Mouse (Mus musculus) mesoderm, embryonic 11.5 days (tissue): ENCODE measurements around the gene Fbxo36.

Experiments used
- DNase-seq: peaks from one replicate; pipeline ENCODE4 v3.0.0-alpha.2; 2012; ENCODE audit warnings: low read depth, low spot score

The Fbxo36 gene

DNA sequence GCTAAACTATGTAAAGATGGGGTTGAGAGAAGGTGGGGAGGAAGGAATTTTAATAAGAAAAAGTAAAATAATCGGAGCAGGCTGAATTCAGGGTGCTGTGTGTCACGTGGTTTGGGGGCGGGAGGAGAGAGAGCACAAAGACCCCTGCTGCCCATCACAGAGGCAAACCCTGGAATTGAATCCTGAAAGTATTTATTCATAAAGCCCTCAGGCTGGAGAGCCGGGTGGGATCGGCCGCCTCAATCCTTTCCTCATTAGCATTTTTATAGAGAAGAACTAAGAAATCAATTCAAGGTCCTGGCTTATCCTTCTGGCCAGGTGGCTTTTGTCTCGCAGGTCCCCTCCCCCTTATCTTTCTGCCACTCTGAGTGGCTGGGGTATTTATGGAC, 50.4 kb downstream of the Fbxo36 start:
- peak; percentile 28 for DNase-seq

DNA sequence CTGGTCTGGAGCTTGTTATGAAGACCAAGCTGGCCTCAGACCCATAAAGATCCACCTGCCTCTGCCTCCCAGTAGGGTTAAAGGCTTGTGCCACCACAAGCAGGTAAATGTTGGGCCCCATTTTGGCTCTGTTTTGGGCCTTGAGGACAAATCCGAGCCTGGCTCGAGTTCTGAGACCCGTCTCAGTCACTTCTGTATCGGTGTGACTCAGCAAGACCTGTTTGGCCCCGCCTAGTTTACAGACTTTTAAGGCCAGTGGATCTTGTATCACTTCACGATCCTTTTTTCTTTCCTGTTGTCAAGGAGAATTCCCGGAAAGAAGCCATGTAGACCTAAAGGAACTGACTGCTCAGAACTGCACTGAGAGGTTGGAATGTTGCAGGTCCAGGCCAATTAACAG, 50.9 kb downstream of the Fbxo36 start:
- DNase-seq: no peak

DNA sequence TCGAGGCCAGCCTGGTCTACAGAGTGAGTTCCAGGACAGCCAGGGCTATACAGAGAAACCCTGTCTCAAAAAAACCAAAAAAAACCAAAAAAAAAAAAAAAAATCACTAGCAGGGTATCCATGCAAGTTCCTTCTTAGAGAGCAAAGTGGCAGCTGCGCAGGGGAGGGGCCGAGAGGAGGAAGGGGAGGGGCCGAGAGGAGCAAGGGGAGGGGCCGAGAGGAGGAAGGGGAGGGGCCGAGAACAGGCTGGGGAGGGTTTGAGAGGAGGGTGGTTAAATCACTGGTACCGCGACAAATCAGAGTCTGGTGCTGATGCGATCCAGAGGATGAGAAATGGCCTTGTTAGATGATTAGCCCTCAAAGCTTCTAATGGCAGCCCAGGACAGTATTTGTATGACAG, 52.1 kb downstream of the Fbxo36 start:
- no peak for DNase-seq

DNA sequence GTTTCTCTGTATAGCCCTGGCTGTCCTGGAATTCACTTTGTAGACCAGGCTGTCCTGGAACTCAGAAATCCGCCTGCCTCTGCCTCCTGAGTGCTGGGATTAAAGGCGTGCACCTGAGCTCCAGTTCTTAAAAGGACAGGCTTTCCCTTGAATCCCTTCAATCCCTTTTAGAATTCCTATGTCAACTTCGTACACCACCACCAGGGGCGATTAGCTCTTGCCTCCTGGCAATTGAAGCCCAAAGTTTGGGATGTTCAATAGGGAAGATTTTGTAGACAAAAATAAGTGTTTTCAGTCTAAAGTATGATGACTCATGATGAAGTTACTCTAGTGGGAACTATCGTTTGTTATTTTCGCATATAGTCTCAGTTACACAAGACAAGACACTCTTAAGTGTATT, 57.7 kb downstream of the Fbxo36 start:
- DNase-seq: no peak

DNA sequence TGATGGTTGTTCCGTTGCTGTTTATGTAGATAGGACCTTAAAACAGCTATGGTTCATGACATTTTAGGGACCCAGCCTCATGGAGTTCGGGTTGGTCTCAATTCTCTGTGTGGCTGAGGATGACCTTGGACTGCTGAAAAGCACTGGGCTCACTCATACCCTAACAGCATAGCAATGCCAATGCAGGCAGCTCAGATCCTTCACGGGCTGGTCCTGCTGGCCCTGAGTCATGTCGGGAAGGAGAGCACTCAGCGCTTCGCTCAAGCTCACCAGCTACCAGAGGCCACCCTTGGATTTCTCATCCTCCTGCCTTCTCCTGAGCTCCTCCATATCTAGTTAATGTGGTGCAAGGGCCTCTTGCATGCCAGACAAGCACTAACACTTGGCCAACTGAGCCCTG, 59.5 kb downstream of the Fbxo36 start:
- DNase-seq: no peak

DNA sequence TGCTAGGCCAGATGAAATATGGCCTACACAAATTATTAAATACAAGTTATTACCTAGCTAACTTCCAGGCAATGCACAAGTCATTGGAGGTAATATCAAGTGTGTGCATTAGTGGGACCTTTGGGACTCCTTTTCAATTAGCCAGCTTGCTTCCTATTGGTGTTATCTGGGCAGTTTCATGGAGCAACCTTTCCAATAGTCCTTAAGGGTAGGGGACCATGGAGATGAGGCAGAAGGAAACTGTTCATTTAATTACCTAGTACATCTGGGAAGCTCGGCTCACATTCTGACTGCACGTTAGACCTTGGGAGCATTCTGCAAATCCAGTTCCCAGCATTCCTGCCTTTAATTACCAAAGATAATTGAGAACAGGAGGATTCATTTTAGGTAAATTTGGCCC, 64.8 kb downstream of the Fbxo36 start:
- no peak for DNase-seq

DNA sequence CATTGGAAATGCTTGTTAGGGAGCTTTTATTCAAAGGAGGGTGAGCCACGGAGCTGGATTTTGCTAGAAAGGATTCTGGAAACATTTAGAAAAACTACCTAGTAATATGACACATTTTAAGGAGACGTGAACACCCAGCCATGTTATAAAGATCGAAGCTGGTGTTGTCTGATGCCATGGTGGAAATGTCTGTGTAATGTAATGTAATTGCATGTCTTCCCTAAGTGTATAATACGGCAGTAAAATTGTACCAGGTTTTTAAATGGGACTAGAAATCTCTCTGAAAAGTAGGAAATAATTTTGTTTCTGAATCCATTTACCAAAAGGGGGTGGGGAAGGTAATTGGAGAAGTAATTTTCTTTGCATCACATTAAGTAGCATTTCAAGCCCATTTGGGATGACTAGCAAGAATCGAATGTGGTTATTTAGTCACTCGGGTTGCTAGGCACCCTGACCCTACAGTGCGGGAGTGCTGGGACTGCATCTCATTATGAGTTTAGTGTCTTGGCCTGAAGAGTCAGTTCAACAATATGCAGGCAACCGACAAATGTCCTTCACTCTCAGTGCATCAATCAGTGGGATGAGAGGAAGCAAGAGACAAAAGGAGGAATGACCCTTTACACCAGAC, 70.7 kb downstream of the Fbxo36 start:
- DNase-seq: peak; percentile 47

DNA sequence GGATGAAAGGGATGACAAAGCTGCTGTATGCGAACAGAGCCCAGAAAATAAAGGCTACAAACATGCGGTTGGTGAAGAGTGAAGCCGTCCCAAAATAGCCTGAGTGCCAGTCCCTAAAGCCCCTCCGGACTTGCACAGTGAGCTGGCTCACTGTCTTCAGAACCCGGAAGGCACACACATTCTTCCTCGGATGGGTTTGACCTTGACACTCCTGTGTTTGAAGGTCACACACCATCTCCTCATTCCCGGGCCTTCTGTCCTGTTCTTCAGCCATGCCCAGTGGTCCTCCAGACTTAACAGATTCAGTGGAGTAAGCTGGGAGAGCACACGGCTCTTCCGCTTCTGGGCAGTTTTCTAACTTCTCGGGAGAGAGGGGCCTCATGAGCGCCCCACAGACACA, 72.9 kb downstream of the Fbxo36 start:
- no peak for DNase-seq

DNA sequence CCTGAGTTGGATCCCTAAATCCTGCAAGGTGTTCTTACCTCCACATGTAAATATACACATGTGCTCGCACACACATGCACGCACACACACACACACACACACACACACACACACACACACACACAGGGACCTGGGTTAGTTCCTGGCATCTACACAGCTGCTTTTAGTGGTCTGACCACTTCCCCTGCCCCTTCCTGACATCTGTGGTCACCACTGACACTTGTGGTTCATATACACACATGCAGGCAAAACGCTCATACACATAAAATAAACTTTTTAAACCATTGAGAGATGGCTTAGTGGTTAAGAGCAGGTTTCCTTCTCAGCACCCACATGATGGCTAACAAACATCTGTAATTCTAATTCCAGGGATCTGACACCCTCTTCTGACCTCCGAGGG, 75.4 kb downstream of the Fbxo36 start:
- DNase-seq: no peak

DNA sequence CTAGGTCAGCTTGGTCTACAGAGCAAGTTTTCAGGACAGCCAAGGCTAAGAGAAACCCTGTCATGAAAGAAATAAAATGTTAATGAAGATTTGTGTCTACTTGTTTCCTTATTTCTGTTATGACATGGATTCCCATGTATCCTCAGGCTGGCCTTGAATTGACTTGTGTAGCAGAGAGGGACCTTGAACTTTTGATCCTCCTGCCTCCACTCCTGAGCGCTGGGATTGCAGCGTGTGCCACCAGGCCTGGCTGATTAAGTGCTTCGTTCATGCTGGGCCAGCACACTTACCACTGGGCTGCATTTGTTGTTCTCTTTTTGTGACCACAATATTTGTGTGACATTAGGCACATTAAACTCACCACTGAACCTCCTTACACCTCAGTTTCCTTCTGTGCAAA, 79.2 kb downstream of the Fbxo36 start:
- DNase-seq: no peak

DNA sequence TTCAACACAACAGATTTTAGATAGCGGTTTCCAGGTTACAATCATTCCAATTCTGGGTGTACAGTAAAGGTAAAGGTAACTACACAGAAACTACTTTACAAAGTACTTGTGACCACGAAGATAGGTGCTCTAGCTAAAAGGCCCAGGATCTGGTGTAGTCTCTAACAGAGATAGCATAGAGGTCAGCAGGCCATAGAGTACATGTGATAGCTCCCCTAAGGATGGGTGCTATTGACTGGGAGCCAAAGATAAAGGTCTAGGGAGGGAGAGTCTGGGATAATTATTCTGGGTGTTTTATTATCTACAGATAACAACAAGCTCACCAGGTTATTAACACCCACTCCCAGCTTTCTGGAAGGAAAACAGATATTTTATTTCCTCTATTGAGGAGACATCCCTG, 83.8 kb downstream of the Fbxo36 start:
- no peak for DNase-seq

DNA sequence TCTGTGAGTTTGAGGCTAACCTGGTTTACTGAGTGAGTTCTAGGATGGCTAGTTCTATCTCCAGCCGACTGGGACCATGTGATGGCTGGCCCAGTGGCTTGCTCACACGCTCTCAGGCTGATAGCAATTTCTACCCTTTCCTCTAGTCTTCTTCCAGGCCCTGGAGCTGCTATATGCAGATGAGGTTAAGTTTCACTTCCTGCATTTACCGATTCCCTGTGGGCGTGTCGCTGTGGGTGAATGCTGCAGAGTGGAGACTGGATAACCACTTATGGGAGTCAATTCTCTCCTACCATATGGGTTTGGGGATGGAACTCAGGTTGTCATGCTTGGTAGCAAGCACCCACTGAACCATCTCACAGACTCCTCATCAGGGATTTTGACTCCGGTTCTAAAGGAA, 84.5 kb downstream of the Fbxo36 start:
- no peak for DNase-seq

DNA sequence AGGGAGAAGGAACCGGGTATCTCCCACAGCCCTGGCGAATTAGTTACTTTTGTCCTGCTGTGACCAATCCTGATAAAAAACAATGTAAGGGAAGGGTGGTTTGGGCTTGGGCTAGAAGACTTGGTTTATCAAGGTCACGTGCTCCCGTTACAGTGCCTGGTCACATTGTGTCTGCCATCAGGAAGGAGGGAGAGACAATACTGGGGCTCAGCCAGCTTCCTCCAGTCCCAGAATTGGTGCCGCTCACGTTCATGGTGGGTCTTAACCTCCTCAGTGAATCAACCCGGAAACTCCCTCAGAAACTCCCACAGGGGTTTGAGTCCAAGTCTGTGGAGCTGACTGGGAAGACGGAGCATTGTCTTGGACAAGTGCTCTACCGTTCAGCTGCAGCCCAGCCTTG, 86.0 kb downstream of the Fbxo36 start:
- no peak for DNase-seq

DNA sequence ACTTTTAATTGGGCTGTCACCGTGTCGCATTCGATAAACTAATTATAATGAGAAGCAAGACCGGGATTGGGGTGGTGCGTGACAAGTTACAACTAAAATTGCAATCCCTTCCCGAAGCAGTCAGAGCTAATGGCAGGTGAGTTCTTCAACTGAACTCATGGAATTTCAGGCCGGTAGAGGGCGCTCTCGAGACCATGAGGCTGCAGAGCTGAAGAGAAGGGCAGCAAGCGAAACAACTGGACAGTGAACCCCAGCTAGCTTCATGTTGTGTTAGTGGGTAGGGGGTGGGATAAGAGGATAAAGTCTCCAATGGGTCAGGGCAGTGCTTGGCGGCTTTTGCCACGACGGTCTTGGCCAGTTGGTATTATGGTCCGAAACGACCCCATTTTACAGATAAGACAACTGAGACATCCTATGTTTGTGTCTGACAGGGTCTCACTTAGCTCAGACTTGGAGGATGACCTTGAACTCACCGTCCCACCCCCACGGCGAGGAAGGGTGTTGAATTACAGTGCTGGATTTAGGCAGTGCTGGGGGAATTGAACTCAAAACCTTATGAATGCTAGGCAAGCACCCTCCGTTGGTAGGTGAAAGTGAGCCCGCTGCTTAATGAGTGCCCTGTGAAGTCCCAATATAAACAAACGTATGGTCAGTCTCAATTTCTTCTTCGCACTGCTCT, 94.0 kb downstream of the Fbxo36 start:
- DNase-seq: peak; percentile 80

DNA sequence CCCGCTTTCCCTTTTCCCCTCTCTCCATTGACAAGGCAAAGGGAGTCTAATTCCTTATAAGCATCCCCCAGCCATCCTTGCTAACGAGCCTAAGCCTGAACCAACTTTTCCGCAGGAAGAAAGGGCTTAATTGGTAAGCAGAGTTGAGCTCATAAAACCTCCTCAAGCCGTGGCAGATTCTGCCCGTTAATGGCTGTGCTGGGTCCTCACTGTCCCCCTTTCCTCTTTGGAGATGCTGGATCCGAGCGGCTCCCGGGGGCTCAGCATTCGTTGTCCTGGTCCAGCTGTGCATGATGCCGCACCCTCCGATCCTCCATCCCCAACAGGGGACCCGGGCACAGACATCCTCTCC, 94.5 kb downstream of the Fbxo36 start:
- DNase-seq: no peak

DNA sequence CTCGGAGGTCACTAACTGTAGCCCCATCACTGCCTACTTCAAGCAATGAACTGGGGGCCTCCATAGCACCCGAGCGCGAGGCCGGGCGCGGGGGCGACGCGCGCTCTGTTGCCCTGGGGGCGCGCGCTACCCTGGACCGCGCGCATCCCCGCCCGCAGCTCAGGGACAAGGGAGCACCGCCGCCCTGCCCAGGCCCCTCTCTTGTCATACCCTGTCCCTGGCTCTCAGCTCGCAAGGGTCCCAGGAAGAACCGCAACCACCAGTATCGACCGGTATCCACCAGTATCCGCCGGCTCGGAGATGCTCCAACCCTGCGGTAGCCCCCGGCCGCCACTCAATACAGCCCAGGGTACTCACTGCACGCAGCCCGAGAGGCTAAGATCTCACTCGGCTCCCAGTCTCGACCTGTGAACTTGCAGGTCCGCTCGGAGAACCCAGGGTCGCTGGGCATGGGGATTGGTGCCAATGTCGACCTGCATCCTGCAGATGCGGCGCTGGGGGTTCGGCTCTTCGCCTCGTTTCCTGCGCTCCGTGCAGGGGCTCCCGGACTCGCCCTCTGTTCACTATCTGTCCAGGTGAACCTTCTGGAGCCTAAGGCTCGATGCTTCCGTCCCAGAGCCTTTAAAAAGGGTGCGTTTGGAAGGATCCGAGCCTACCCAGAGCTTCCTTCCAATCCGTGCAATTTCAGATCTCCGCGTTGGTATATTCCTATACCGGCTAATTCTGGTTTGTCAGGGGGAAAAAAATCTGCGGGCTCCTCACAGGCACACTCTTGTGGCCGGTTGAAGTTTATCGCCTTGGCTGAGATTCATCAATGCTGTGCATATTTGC, 95.1 kb downstream of the Fbxo36 start, which contains the start of gene Slc16a14:
Gene Slc16a14, minus strand, starts transcription at position 632 of the 831 bp plus-strand sequence.
- peak; percentile 69 for DNase-seq

DNA sequence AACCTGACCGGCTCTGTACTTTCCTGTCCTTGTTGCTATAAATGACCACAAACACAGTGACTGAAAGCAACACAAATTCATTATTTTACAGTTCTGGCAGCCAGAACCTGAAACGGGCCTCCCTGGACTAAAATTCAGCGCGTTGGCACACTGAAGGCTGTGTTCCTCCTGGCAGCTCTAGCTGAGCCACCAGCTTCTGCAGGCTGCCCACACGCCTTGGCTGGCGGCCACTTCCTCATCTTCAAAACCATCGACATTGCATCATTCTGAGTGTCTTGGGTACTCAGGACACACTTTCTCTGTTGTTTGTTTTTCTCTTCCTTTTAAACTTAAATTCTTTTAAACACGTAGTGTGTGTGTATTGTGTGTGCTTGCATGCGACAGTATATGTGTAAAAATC, 96.0 kb downstream of the Fbxo36 start:
- DNase-seq: no peak

DNA sequence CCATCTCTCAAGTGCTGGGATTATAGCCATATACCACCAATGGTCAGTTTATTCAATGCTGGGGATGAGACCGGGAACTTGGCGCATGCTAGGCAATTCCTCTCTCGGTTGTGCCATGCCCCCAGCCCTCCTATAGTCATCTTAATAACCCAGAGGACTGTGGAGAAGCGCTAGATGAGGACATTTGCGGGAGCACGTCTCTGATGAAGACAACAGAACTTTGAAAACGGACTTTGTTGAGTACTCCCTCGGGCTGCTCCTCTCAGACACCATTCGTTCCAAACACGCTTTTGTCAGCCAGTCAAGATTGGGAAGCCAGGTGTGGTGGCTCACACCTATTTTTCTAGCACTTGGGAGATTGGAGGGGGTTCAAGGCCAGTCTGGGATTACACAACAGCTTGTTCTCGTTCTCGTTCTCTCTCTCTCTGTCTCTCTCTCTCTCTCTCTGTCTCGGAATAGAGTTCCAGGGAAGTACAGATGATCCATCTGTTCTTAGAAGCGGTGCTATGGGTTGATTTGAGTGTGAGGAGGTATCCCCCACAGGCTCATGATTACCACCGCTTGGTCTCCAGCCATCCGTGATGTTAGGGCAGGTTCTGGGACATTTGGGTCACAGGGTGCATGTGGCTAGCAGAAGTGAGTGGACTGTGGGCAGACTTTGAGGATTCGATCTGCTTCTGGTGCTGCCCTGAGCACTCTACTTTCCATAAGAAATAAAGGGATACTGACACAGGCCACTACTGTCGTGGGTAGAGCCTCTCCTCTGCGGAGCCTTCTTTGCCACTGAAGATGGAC, 97.3 kb downstream of the Fbxo36 start:
- no peak for DNase-seq

DNA sequence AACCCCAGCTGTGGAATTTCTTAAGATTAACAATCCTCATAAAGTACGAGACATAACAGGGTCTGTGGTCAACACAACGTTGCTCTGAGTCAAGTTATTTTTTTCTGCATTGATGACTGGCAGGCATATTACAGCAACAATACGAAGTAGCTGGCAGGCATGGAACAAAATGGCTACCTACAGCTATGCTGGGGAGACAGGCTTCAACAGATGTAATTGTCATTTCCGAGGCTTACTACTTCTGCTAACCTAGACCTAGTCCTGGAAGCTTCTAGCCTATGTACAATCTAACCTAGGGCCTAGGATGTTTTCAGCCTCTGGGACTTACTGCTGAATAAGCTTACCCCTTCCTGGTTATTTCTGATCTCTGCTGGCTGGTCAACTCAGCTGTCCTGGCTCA, 99.8 kb downstream of the Fbxo36 start:
- DNase-seq: no peak

DNA sequence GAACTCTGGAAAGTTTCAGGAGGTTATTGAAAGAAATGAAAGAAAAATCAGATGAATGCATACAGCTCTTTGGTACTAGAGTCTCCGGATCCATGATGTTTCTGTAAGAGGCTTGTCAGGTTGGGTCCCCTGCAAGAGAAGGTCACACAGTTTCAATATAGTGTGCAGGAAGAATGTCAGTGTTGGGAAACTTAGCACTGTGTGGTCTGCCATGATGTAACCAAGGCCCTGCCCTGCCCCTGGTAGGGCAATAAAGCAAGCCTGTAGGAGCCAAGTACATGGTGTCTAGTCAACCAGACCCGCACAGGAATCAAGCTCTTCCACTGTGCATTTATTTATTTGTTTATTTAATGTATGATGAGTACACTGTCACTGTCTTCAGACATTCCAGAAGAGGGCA, 100.7 kb downstream of the Fbxo36 start:
- DNase-seq: no peak

DNA sequence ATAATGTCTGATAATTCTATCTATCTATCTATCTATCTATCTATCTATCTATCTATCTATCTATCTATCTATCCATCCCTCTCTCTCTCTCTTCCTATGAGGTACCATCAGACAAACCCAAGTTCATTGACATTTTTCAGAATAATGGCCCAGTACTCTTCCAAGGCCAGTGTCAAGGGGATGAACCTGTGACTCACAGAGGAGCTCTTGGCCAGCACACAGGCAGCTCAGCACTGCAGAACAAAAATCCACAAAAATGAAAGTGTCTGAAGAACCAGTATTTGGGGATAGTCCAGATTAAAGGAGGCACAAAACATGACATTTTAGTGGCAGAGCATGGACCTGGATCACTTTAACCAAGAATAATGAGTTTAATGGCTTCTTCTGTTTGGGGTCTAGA, 103.0 kb downstream of the Fbxo36 start:
- no peak for DNase-seq

DNA sequence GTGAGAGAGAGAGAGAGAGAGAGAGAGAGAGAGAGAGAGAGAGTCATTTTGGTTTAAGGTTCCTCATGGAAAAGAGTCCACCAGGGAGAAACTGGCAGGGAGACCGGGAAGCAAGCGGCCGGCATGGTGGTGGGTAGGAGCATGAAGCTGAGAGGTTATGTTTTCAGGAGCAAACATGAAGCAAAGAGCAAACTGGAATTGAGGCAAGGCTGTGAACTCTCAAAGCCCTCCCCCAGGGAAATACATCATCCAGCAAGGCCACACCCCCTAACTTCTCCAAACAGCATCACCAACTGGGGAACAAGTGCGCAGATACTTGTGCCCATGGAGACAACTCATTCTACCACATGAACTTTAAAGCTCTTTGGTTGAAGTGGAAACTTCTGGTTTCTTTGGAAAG, 103.9 kb downstream of the Fbxo36 start:
- DNase-seq: no peak
